Mouse (Mus musculus) heart, adult 8-10 months (tissue): ENCODE measurements at regions not wholly inside any gene's neighbourhood (a gene's known extent, or its start where the extent isn't known, plus 50 kb on each side); places are given as distances from the start of the nearest gene placed in this dataset.

ENCODE experiments used
- DNase-seq: peaks from one replicate; pipeline ENCODE4 v3.0.0; 2022; ENCODE audit warnings: low spot score

- no peak for DNase-seq
Observed at GRCm38 (mm10) chr2:171333816-171334757, 602.5 kb downstream of the Dok5 start.

GRCm38 (mm10) chr2:171332826-171333225 is 601.2 kb downstream of the Dok5 start:
- no peak for DNase-seq

- no peak for DNase-seq
Observed at GRCm38 (mm10) chr2:171331529-171331928, 599.9 kb downstream of the Dok5 start.

DNA sequence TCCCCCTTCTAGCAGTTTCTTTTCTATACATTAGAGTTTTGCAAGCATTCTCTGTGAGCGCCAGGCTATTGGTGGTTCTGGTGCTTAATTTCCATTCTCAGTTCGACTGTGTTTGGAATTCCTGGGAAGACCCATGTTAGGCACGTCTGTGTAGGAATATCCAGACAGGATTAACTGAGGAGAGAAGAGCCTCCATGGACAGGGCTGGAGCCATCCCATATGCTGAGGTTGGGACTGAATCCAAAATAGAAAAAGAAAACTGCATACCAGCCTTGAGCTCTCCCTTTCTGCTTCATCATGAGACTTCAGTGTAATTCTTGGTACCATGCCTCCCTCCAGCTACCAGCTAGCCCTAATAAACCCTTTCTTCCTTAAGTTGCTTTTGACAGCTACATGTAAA is 595.3 kb downstream of the Dok5 start:
- no peak for DNase-seq

GRCm38 (mm10) chr2:171308486-171308885 is 576.9 kb downstream of the Dok5 start:
- DNase-seq: no peak

DNA sequence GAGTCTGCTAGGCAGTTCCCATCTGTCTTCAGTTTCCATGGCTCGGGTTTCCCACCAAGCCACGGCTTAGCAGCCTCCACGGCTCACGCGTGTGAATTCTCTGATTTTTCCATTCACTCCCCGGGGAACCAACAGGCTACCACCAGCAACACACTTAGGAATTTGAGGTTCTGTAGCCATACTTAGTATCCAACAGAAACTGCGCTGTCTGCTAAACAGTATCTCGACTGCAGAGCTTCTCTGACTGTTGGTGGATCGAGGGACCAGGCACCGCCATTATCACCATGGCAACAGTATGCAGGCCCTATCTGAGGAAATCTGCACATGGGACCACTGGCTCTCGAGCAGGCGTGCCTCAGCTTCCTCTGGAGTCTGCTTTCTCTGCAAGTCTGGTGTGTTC is 574.4 kb downstream of the Dok5 start:
- no peak for DNase-seq

GRCm38 (mm10) chr2:171298519-171298918 is 566.9 kb downstream of the Dok5 start:
- no peak for DNase-seq

- no peak for DNase-seq
Observed at GRCm38 (mm10) chr2:171295603-171296002, 564.0 kb downstream of the Dok5 start.

- no peak for DNase-seq
Observed at GRCm38 (mm10) chr2:171292579-171292978, 561.0 kb downstream of the Dok5 start.

- DNase-seq: no peak
Observed at GRCm38 (mm10) chr2:171285719-171286394, 554.2 kb downstream of the Dok5 start.

- DNase-seq: no peak
Observed at GRCm38 (mm10) chr2:171280132-171280531, 548.5 kb downstream of the Dok5 start.

DNA sequence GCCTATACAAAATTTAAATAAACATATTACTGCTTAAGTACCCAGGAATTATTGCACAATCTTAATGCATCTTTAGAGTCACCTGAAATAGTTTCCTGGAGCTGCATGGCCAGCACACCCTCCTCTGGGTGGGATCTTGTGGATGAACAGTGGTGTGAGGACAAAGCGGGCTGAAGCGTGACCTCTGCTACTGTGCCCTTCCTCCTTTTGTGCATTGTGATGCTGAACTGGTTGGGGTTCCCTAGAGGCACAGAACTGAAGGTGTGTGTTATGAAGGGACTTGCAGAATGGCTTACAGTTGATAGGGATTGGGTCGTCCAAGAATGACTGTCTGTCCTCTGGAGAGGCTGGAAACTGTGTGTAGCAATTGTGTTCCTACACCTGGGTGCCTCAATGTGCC is 547.7 kb downstream of the Dok5 start:
- no peak for DNase-seq

GRCm38 (mm10) chr2:171253194-171253593 is 521.6 kb downstream of the Dok5 start:
- no peak for DNase-seq

- no peak for DNase-seq
Observed at GRCm38 (mm10) chr2:171245391-171245790, 513.8 kb downstream of the Dok5 start.

GRCm38 (mm10) chr2:171242356-171242755 is 510.7 kb downstream of the Dok5 start:
- DNase-seq: no peak

DNA sequence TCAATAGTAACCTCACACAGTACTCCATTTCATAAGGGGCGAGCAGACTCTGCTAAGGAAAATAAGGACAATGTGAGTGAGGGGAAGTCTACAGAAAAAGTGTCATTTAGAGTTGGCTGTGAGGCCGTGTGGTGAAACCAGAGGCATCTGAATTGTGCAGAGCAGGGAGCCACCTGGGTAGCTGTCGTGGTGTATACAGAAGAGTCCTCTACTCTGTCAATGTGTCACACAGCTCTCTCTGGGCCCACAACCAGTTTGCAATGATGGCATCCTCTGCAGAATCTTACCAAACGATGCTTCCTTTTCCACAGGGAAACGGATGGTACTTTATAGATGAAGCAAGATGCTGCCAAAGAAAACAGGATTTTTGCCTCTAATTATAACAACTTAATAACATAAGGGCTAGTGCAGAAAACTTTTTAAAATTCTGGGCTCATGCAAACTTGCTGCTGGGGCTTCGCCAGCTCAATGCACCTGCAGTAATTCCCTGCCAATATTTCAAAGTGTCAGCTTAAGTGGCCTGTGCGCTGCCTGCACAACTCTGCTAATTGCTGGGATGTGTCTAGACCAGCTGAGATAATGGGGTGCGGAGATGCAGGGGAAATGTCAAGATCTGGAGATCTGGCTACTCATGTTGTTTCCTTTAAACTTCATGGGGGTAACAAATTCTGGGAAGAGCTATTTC is 505.8 kb downstream of the Dok5 start:
- no peak for DNase-seq

GRCm38 (mm10) chr2:171232812-171233211 is 501.2 kb downstream of the Dok5 start:
- no peak for DNase-seq

- no peak for DNase-seq
Observed at GRCm38 (mm10) chr2:171231288-171232050, 499.9 kb downstream of the Dok5 start.

DNA sequence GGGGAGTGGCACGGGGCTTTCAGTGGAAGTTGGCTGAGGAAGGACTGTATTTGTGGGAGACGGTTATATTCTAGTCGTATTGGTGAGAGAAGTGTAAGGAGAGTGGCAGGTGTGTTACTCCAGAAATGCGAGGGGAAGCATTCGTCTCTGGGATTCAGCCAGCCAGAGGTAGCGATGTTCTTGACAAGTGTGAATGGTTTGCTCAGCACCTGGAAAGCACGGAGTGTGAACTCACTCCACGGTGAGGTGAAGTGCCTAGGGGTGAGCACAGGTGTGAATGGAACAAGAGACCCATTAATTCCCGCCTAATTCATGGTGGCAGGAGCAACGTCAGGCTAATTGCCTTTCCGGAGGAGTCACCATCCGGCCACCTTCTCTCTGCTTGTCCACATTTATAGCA is 498.9 kb downstream of the Dok5 start:
- DNase-seq: no peak

- DNase-seq: no peak
Observed at GRCm38 (mm10) chr2:171228229-171228628, 496.6 kb downstream of the Dok5 start.

- no peak for DNase-seq
Observed at GRCm38 (mm10) chr2:171213792-171214191, 482.2 kb downstream of the Dok5 start.

DNA sequence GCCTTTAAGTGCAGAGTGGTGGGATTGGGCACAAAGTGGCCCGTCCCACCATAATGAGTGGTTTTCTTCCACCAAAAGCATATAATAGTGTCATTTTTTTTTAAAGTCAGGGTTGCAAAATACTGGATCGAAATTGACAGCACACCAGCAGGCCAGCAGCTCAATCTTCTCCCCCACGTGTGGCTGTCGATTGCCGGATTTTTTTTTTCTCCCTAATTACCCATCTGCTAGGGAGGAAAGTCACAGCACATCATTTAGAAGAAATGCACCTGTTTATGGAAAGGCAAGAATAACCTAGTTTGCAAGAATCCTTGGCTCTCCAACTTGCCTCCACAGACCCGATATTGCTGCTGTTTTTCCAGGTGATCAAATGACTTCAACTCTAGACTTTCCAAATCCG is 464.9 kb downstream of the Dok5 start:
- no peak for DNase-seq
